Mouse (Mus musculus) brain, embryonic 14.5 days (tissue): ENCODE measurements at regions not wholly inside any gene's neighbourhood (a gene's known extent, or its start where the extent isn't known, plus 50 kb on each side); places are given as distances from the start of the nearest gene placed in this dataset.
A peak's percentile ranks its signal among the peaks of the same experiment; 100 is the strongest.

Source experiments
- DNase-seq: peaks from one replicate; pipeline ENCODE4 v3.0.0-alpha.2; 2011; ENCODE audit warnings: low read depth
- CTCF ChIP-seq: fragments of 200-500 bp; IDR thresholded peaks from 2 replicates; pipeline ENCODE4 v1.5.1; 2012; ENCODE audit warnings: inconsistent platforms, mild to moderate bottlenecking, moderate library complexity, borderline replicate concordance; ENCODE audit not compliant: insufficient read depth, insufficient read length; ENCODE audit errors: extremely low read depth
- POLR2A ChIP-seq: fragments of 200-500 bp; IDR thresholded peaks from 2 replicates; pipeline ENCODE4 v1.6.1; 2012; ENCODE audit warnings: mild to moderate bottlenecking, inconsistent platforms, borderline replicate concordance; ENCODE audit not compliant: poor library complexity, insufficient read depth, insufficient read length, severe bottlenecking; ENCODE audit errors: extremely low read depth

DNA sequence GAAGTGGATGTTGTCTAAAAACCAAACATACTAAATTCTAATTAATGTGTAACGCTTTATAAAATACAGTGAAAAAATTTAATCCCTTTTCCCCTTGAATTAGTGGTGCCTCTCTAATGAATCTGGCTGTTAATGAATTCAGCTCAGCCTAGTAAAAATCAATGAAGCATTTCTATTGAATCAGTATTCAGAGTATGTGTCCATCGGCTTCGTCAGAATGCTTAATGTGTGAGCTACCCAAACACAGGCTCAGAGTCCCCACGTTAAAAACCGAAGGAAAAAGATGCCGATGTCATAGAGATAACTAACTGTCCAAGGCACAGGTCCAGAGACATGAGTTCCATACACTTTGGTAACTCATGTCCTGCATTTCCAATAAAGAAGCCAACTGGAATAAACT, 126.3 kb upstream of the Plekha5 start:
- TF ChIP-seq CTCF, result no peak
- no peak for TF ChIP-seq POLR2A
- DNase-seq, result peak; percentile 57

DNA sequence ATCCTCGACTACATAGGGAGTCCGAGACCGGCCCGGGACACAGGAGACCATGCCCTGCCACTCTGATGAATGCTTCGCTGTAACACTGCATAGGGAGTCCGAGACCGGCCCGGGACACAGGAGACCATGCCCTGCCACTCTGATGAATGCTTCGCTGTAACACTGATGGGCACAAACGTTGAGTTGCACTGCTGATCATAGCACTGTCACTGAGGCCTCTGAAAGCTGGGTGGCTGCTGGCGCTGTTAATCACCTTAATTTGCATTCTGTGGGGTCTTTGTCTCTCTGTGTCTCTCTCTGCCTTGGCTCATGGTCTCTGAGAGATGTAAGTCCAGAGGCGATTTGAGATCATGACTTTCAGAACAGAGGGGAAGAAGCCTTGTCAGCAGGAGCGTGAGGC, 133.7 kb upstream of the Plekha5 start:
- no peak for DNase-seq
- no peak for TF ChIP-seq POLR2A
- TF ChIP-seq CTCF, result no peak

DNA sequence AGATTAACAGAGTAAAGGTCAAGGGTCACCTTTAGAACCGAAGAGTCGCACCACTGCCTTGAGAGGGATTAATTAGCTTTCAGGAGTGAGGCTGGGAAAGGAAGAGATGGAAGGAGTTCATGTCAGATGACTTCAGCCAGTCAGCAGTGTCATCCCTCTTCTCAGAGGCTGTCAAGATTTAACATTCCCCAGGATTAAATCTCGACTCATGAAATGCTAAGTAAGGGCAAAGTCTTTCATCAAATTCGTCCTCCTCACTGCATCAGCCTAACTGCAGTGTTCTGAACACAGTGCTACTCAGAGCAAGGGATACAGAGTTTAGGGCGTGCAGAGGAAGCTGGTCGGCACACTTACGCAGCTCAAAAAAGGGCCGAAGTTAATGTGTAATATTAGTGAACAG, 135.1 kb upstream of the Plekha5 start:
- TF ChIP-seq POLR2A (no peak), CTCF (no peak)

DNA sequence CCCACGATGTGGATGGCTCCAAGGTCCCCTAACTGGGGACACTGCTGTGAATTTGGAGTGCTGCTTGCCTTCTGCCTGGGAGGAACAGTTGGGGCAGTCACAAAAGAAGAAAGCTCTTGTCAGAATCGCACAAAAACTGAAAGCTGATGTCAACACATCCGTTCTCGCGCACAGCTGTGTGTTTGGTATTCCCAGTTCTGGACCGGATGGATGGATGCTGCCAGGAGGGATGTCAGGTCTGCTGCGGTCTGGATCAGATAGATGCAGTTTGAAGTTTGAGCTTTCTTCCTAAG, 141.6 kb upstream of the Plekha5 start:
- TF ChIP-seq CTCF (no peak), POLR2A (no peak)
- DNase-seq, result peak; percentile 63

More for the DNA sequence above, 135.1 kb upstream of the Plekha5 start:
- DNase-seq, result no peak

DNA sequence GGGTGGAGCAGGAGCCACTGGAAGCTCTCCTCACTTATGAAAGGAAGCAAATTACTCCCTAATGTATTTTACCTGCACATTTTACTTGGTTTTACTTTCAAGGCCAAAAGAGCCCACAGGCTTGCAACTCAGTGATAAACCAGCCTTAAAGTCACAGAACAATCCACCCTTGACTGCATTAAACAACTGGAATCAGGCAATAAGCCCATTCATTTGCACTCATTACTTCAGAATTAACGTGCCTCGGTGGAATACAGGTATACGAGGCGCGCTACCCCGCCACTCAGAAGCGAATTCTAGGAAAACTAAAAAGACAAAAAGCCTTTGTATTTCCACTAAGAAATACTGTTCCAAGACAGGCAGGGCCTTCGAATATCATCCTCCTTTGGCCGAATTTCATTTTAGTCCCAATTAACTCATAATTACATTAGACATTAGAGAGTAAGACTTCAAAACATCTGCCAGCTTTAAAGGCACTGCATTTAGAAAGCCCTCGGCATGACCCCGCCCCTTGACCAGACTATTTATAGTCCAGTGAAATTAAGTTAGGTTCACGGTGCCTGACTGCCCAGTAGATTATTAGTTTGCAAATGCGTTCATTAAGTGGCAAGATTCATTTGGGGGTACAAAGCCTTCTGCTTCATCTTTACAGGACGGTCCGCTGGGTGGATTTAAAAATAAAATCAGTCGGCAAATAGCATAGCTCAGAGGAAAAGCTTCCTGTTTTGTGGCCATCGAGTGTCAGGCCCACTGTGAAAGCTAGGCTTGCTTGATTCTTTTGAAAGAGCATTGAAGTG, 142.2 kb upstream of the Plekha5 start:
- DNase-seq, result peak; percentile 36

DNA sequence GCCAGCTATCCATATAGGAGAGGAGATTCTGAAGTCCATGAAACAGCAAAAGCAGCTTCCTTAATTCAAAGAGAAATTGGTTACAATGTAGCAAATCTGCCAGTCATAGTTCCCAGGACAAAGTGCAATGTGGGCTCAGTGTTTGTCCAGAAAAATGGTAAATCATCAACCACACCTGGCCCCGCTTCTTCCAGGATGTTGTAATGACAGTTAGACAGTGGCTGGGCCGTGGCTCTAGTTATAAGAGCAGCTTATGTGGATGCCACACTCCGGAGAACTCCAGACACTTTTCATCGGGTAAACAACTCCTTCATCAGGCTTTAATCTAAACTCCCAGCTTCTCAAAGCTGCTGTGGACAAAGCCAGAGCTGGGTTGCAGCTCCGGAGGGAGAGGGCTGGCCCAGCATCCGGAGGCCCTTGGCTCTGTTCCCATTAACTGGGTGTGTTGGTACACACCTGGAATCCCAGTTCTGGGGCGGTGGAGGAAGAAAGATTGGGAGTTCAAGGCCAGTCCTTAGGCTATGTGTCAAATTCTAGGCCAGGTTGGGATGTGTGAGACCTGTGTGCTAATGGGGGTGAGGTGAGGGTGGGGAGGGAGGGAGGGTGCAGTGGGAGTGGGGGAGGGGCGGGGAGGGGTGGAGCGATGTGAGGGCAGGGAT, 142.9 kb upstream of the Plekha5 start:
- TF ChIP-seq CTCF, result no peak
- TF ChIP-seq POLR2A, result no peak
- DNase-seq, result no peak

More for the DNA sequence above, 142.2 kb upstream of the Plekha5 start:
- no peak for TF ChIP-seq POLR2A

DNA sequence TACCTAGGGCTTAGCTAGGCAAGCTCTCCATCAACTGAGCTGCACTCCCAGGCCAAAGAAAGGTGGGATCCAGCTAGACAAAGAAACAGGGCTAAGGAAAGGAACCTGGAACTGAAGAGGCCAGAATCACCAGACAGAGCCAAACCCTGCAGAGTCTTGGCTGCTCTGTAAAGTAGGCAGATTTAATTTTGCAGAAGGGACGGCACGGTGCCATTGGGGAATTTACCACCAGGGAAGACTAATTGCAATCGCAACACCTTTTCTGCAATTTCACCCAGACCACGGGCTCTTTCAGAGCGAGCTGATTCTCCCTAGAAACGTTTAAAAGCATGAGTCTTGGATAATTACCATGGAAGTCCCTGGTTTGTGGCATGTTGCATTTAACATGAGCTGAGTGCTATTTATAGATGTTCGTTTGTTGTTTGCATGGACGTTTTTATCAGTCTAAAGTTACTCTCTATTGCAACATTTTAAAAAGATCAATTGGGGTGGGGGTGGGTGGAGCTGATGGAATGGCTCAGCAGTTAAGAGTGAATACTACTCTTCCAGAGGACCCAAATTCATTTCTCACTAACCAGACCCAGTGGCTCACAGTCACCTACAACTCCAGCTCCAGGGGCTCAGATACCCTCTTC, 144.0 kb upstream of the Plekha5 start:
- TF ChIP-seq POLR2A (no peak), CTCF (no peak)
- DNase-seq, result peak; percentile 61

DNA sequence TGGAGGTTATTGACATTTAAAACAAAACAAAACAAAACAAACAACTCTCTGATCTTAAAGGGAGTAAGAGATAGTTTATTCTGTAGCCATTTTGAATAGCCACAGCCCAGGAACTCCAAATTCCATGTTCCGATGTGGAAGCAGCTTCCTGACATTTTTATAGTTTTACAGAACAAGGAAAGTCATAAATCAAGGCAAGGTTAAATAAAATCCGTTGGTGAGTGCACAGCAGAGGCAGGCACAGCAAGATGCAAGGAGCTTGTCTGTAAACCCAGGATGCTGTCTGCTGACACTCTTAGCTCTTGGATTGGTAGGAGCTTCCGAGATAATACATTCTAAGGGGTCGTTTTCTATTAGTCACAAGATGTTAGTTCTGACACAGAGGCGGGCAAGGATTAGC, 145.1 kb upstream of the Plekha5 start:
- no peak for TF ChIP-seq CTCF
- DNase-seq, result no peak

DNA sequence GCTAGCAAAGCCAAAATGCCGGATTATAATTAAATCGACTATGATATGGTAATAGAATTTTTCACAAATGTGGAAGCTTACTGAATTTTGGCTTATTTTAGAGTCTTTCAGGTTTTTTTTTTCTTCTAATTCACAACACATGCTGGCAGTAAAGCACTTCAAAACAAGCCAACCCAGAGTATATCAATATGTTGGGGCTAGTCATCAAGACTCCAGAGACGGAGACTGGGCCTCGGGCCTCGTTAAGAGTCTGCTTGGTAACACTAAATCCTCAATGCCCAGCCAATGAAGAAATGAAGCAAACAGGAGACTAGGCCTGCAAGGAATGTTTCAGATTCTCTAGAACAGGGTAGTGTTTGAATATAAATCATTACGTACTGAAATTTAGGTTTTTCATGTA, 153.3 kb upstream of the Plekha5 start:
- no peak for DNase-seq
- TF ChIP-seq POLR2A (no peak), CTCF (no peak)

DNA sequence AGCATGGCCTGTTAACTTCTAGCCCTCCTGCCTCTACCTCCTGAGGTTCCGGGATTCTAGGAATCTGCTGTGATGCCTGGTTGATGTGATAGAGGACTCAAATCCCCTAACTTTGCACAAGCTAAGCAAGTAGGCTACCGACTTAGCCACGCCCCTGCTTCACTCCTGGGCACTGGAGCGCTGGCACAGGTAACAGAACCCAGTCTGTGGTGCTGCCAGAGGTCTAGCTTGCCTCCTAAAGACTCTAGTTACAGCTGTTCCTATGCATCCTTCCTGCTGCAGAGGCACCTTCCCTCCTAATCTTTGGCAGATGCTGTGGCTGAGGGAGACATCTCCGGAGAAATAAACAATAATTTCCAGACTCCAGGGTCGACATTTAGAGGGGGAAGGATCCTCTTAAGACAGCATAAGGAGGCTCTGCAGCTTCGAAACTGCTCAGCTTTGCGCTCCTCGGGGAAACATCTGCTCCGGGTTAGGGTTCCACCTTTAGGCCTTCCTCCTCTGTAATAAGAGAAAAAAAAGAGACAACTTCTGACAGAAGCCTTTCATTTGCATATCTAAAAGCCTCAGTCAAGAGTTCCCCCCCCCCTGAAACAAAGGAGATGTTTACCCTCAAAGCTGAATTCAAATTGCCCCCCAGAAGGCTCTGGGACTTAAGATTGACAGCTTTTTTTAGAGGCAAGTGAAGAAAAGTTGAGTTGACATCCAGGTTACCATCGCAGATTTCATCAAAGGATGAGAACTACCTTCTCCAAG, 155.4 kb upstream of the Plekha5 start:
- TF ChIP-seq CTCF (no peak), POLR2A (no peak)
- peak; percentile 65 for DNase-seq

DNA sequence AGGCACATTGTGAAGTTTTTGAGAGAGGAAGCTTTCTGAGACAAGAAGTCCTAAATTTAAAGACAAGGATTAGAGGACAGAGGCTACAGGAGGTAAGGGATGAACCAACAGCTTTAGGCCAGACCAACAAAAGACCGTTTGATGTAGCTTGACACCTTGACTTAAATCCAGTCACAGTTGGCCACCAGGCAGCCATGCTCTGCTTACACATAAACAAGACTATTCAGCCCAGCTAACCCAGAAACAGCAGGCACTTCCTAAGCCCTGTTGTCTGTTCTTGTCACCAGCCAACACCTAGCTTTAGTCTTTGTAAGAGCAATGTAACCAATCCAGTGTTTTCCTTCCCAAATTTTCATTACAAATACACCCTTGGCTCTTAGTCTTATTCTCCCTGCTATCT, 159.9 kb upstream of the Plekha5 start:
- no peak for DNase-seq
- no peak for TF ChIP-seq POLR2A
